Mouse (Mus musculus) gastrocnemius, postnatal 4 days (tissue): ENCODE measurements at regions not wholly inside any gene's neighbourhood (a gene's known extent, or its start where the extent isn't known, plus 50 kb on each side); places are given as distances from the start of the nearest gene placed in this dataset.

ENCODE experiments used
- DNase-seq, 2 experiments: peaks; one replicate each; pipeline ENCODE4 v3.0.0; 2021 to 2022; ENCODE audit warnings: low spot score in 2 of 2, mixed read lengths in 2 of 2

DNA sequence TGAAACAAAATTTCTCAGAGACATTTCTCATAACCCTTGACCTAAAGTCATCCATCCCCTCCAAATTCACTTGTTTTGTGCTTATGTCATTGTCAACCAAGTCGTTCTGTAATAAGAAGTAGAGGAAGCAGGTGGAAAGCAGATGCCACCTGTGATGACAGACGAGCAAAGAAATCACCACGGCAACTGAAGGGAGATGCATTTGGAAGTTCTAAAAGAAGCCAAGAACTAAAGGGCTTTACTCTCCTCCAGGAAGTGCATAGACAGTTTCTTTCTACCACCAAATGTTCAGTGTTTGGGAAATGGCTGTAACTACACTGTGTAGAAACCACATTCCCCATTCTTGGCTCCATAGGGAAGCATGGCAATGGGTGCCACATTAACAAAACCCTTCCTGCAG lies 317.4 kb downstream of the Gm10184 start:
- DNase-seq: no peak

DNA sequence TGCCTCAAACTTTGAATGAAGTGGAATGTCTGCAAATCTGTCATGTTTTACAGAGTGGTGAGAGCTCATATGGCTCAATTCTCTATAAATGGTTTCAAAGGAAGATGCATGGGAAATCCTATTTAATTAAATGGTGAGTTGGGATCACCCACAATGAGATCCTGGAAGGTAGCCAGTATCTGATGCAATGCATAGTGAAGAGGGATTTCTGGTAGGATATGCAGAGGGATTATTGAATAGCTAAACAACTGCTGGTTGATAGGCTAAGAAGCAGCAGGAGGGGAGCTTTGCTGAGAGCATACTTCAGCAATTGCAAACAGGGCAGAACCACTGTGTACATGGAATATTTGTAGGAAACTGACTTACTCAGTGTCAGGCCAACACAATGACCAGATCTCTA lies 350.7 kb downstream of the Gm10184 start:
- DNase-seq: no peak

GRCm38 (mm10) chr17:89554754-89555153 lies 354.3 kb upstream of the Fshr start:
- DNase-seq: no peak

- DNase-seq: no peak
These were observed 353.1 kb upstream of the Fshr start for GRCm38 (mm10) chr17:89553597-89553996.

DNA sequence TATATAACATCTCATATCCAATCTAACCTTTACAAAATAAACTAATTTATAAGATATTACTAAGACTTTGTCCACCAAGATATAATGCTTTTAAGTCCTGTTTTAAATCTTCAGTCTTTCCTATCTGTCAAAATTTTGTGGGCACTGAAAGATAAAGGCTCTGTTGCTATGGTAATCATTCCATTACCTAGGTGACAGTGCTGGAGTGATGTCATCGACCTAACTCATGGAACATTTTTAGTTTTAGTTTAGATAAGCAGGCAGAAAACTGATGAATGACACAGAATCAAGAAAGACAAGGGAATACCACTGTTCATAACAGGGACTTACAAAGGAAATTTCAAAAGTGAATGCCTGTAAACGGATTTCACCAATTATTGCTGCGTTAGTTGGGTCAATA lies 350.3 kb upstream of the Fshr start:
- no peak for DNase-seq

GRCm38 (mm10) chr17:89521912-89522311 lies 321.4 kb upstream of the Fshr start:
- DNase-seq: no peak

- DNase-seq: no peak
These were observed 318.9 kb upstream of the Fshr start for GRCm38 (mm10) chr17:89519413-89519812.

- no peak for DNase-seq
These were observed 304.8 kb upstream of the Fshr start for GRCm38 (mm10) chr17:89505288-89505687.

DNA sequence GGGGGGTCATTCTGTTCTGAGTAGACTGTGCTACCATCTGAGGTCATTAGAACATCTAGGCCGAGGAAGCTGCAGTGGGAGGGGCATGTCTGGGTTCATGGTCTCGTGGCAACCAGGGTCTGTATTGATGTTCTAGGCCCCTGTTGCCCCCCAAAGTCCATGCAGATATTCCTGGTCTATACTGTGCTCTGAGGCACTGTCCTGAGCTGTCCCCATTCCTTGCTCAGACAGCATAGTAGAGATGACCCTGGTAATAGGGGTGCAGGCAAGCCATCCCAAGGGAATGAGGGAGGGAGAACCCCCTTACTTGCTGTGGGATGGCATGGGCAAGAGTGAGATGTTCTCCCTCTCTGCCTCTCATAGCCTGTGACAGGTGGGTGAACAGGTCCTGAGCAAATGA lies 293.1 kb upstream of the Fshr start:
- DNase-seq: no peak

- no peak for DNase-seq
These were observed 266.0 kb upstream of the Fshr start for GRCm38 (mm10) chr17:89466486-89466885.

GRCm38 (mm10) chr17:89465883-89466282 lies 265.4 kb upstream of the Fshr start:
- DNase-seq: no peak

DNA sequence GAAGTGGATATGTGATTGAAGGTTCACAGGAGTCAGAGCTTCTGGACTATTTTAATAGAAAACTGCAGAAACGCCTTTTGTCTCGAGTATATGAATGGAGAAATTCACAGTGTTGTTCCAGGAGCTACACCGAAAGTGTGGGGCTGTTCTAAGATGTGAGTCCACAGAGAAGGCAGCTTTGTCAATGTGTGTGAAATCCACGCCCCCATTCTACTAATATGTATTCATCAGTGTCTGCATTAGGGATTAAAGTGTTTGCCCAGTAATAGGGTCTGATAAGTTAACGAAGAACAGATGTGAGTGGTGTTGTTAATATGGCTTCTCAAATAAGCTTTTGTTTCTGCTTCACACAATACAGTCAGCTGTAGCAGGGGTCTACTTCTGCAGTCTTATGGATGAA lies 260.0 kb upstream of the Fshr start:
- DNase-seq: no peak

DNA sequence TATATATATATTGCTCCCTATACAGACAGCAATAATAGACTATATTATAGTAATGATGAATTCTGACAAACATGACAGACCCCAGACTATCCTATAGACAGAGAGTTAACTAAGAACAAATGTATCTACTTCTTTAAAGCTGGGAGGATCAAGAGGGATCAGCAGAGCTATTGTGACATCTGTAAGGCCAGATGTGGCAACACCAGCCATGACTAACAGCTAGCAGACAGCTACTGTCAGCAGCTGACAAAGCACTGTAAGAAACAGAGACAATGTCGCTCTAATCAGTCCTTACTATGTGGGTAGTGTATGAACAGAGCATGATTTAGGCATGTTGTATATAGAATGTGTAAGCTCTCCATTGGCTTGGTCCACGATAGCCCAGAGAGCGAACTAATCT lies 253.8 kb upstream of the Fshr start:
- DNase-seq: no peak

DNA sequence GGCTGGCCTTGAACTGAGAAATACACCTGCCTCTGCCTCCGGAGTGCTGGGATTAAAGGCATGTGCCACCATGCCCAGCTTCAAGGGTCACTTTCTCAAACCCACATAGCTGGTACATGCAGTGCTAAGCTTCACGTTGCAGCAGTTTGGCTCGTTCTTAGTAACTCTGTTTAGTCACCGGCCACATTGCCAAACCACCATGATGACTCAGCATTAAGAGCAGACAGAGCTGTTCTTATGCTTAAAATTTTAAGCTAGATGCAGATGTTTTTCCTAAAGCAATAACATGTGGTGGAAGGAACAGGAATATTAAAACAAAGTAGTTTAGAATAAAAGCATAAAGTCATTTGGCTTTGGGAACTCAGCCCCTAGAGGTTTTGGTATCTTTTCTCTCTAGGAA lies 250.2 kb upstream of the Fshr start:
- DNase-seq: peak in 1 of 2 experiments; percentile 8

GRCm38 (mm10) chr17:89449391-89449790 lies 248.9 kb upstream of the Fshr start:
- no peak for DNase-seq

DNA sequence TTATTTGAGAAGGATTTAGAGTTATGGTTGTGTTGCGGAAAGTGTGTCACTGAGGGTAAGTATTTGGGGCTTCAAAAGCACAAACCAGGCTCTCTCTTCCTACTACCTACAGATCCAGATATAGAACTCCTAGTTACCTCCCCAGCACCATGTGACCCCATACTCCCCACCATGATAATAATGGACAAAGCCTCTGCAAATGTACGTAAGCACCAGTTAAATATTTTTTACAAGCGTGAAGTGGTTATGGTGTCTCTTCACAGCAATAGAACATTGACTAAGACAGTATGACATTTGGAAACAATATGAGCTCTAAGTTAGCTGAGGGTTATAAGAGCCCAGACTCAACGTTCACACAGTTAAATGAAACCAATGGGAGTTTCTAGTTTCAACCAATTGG lies 233.8 kb upstream of the Fshr start:
- DNase-seq: no peak

DNA sequence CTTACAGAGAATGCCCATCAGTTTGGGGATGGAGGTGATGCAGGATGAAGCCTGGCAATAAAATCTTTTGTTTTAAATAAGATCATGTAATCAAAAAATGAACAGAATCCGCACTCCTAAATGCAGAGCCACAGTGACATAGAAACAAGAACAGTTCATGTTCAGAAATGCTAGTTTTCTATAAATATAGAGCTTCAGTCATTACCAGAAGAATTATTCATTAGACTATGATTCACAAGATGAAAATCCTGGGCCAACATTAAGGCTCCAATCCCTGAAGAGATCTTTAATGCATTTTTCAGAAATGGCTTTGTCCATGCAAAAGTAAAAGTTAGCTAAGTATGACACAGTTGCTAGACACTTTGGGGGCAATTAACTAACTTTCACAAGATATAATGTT lies 209.6 kb upstream of the Fshr start:
- DNase-seq: no peak

- DNase-seq: no peak
These were observed 205.1 kb upstream of the Fshr start for GRCm38 (mm10) chr17:89405589-89405988.

GRCm38 (mm10) chr17:89357241-89357640 lies 156.8 kb upstream of the Fshr start:
- no peak for DNase-seq

DNA sequence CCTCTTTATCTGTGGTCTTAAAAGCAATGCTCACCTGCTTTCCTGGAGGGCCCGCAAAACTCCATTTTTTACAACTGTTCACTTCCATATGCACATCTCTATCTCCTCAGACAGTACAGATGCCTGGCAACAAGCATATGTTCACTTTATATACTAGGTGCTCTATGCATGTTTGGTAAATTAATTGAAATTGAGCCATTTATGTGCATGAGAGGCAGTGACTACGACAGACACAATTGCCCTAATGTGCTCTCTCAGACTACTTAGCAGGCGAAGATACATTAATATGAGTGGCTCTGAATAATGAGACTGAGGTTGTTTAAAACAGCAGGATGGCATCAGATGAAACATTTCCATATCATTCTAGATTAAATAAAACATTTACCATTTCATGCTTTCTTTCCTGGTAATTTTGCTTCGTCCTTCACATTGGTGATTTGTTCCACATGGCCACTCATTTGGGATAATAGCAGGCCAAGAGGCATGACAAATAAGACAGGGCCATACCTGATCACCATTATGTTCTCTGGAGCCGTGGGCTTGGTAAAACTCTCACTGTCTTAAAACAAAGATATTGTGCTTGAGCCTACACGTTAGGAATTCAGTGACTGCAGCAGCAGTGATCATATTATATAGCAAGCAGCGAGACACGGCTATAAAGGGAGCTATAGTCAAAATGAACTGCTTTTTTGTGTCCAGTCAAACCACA lies 140.2 kb upstream of the Fshr start:
- no peak for DNase-seq

- DNase-seq: no peak
These were observed 119.3 kb upstream of the Fshr start for GRCm38 (mm10) chr17:89319602-89320288.

DNA sequence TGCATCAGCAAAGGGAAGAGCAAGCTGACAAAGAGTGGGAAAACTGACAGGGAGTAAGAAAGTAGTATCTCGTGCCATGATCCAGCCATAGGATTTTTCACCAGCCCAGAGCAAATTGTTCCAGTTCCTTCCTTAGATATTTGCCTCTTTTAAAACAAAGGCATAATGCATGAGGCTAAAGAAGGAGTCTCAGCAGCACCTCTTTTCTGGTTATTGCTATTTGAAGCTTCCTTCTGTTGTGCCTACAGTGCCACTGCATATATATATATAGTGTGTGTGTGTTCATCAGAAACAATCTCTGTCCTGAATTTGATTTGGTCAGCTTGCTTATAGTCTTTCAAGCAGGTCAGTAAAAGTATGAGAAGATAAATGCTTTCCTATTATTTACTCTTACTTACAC lies 117.9 kb upstream of the Fshr start:
- DNase-seq: no peak

- DNase-seq: no peak
These were observed 110.7 kb upstream of the Fshr start for GRCm38 (mm10) chr17:89311133-89311532.
